Mouse (Mus musculus) left cerebral cortex, postnatal 36 days (tissue): ENCODE measurements at regions not wholly inside any gene's neighbourhood (a gene's known extent, or its start where the extent isn't known, plus 50 kb on each side); places are given as distances from the start of the nearest gene placed in this dataset.

Source experiments
- DNase-seq, 2 experiments: peaks; one replicate each; pipeline ENCODE4 v3.0.0; 2021 to 2022; ENCODE audit warnings: low spot score in 2 of 2, mixed read lengths in 1 of 2
- intact Hi-C: fragments of 180-260 bp; cut with DNase I; formaldehyde crosslinking; loops from one replicate; pipeline ENCODE4 v1.15.1; 2025

GRCm38 (mm10) chr15:71310230-71310629, 2524.1 kb upstream of the Gm6569 start:
- DNase-seq, result no peak
- intact Hi-C loops, result no loop called here

- intact Hi-C loops, result no loop called here
- DNase-seq, result no peak
These were observed 2507.8 kb upstream of the Gm6569 start for GRCm38 (mm10) chr15:71326596-71326995.

- no peak for DNase-seq
These were observed 2476.1 kb upstream of the Gm6569 start for GRCm38 (mm10) chr15:71358189-71358790.

GRCm38 (mm10) chr15:71375775-71376174, 2458.6 kb upstream of the Gm6569 start:
- peak; percentile 36 to 45 for DNase-seq
- intact Hi-C loops, result loop anchor here (10.0 kb wide), 1 partner anchor 451 kb away; no protein-coding TSS in a partner anchor

More at GRCm38 (mm10) chr15:71358189-71358790, 2476.1 kb upstream of the Gm6569 start:
- intact Hi-C loops, result no loop called here
